Mouse (Mus musculus) embryo, embryonic 10.5 days (tissue): ENCODE measurements at regions not wholly inside any gene's neighbourhood (a gene's known extent, or its start where the extent isn't known, plus 50 kb on each side); places are given as distances from the start of the nearest gene placed in this dataset.

ENCODE experiments used
- DNase-seq: peaks from one replicate; pipeline ENCODE4 v3.0.0-alpha.2; 2015; ENCODE audit warnings: low spot score

- peak; percentile 8 for DNase-seq
These were observed 654.7 kb downstream of the Adgrl2 start for GRCm38 (mm10) chr3:148335654-148336053.

DNA sequence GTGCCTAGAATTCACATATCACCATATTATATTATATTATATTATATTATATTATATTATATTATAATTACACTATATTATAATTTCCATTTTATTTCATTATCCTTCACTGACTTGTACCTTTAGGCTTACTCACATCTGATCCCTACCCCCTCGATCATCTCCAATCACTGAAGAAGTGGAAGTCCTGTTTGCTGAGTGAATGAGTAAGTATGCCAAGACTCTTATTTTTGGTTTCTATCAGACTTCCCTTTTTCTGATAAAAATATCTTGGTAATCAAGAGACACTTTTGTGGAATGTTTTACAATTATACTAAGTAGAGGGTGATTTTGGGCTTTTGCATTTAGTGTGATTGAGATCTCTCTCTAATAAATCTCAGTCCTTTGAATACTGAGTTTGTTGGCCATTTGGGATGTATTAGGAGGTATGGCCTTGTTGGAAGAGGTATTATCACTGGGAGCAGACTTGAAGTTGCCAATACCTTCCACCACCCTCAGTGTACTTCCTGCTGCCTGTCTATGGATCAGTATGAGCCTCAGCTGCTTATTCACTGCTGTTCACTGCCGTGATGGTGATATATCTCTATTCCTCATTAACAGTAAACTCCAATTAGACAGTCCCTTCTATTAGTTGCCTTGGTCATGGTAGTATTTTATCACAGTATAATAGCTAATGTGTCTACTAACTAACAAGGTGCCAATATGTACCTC lies 665.3 kb downstream of the Adgrl2 start:
- no peak for DNase-seq

- no peak for DNase-seq
These were observed 668.5 kb downstream of the Adgrl2 start for GRCm38 (mm10) chr3:148321894-148322293.

DNA sequence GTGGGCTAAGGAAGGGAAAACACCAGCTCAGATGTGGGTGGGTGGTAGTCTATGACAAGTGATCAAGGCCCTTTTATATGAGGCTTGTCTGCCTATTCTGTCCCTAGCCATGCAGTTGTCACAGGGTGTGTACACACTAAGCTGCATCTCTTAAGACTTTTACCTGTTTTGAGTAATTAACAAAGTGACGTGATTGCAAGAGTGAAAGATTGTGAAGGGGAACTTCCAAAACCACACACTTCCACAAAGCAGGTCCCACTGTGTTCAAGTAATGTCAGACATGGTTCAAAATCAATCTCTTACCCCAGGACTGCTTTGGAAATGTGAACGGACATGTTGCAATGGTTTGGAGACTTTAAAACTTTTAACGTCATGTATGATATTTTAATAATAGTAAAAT lies 674.2 kb downstream of the Adgrl2 start:
- DNase-seq, result no peak

GRCm38 (mm10) chr3:148315286-148315685 lies 675.1 kb downstream of the Adgrl2 start:
- DNase-seq, result no peak

- no peak for DNase-seq
These were observed 694.8 kb downstream of the Adgrl2 start for GRCm38 (mm10) chr3:148295515-148295914.

GRCm38 (mm10) chr3:148278978-148279377 lies 711.4 kb downstream of the Adgrl2 start:
- peak; percentile 15 for DNase-seq

DNA sequence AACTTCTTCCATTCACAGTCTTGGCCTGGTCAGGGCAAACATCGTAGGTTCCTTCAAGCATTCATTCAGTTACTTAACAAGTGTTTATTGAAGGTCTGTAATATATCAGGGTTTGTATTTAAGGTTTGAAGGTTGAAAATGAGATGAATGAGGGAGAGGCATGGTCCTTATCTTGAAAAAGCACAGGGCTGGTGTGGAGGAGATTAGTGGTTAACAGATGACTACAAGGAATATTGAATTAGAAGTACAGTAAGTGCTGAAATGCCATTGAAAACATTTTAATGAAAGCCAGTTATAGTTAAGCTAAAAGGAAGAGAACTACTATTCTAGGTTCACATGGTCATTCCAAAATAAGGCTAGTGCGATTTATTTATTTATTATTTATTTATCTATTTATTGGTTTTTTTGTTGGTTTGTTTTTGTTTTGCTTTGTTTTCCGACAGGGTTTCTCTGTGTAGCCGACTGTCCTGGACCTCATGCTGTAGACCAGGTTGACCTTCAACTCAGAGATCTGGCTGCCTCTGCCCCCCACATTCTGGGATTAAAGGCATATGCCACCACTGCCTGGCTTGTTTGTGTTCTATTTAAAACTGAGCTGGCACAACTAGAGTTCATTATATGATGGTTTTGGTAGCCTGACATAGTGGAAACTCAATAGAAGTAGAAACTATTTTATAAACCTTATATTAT lies 718.1 kb downstream of the Adgrl2 start:
- DNase-seq, result no peak

DNA sequence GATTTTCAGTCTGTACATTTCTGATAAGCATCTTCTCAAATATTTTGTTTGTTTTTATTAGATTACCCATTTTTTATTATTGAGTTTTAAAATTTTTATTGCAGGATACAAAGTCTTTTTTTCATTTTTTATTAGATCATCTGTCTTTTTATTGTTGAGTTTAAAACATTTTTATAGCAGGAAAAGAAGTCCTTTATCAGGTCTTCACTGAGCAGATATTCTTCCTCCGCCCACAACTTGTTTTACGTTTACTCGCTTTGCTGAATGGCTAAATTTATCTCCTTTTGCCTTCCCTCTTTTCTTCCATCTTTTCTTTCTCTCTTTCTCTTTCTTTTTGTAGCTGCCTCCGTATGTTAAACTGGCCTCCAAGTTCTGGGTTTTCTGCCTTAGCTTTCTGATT lies 721.5 kb downstream of the Adgrl2 start:
- no peak for DNase-seq

GRCm38 (mm10) chr3:148259211-148259610 lies 731.1 kb downstream of the Adgrl2 start:
- no peak for DNase-seq

DNA sequence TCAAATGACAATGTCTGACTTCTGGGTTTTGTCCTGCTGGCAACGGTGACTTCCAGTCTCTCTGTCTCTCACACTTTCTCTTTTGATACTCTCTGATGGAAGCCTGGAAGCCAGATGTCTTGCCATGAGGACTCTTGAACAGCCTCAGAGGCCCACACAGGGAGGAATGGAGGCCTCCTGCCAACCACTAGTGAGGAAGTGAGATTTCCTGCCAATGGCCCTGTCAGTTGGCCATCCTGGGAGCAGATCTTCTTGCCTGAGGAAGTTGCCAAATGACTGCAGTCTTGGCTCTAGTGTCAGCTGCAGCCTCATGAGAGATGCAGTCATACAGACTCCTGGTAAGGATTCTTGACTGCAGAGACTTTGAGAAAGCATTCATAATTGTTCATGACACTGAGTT lies 741.7 kb downstream of the Adgrl2 start:
- no peak for DNase-seq

GRCm38 (mm10) chr3:148246786-148247185 lies 743.6 kb downstream of the Adgrl2 start:
- DNase-seq, result no peak

DNA sequence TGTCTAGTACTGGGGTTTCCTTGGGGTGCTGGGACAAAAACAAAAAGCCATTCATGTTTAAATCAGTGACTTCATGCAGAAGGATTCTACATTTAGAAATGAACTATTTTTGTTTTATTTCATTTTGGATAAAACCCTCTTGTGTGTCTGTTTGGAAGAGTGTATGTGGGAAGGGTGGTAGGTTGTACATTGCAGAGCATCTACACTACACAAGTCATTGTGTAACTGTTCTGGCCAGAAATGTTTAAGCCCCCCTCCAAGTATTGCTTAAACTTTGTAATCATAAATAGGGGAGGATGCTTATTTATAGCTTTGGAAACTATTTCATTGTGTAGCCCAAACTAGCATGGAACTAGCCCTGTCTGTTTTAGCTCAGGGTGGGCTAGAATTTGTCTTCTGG lies 752.3 kb downstream of the Adgrl2 start:
- no peak for DNase-seq

DNA sequence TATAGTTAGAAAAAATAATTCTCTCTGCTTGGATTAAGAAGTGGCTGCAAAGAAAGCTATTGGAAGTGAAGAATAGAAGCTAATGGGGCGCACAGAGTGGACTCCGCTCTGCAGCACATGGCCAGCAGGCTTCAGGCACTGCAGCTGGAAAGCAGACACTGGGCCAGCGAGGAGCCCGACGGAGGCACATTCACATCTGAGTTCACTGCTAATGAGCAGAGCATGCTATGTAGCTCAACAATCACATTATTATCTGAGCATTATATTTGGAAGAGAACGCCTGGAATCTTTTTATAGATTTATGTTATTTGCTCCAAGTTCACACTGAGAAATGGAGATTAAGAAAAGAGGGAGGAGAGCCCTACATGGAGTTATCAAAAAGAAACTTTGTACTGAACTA lies 752.8 kb downstream of the Adgrl2 start:
- DNase-seq, result no peak

GRCm38 (mm10) chr3:148233616-148234015 lies 756.7 kb downstream of the Adgrl2 start:
- no peak for DNase-seq

DNA sequence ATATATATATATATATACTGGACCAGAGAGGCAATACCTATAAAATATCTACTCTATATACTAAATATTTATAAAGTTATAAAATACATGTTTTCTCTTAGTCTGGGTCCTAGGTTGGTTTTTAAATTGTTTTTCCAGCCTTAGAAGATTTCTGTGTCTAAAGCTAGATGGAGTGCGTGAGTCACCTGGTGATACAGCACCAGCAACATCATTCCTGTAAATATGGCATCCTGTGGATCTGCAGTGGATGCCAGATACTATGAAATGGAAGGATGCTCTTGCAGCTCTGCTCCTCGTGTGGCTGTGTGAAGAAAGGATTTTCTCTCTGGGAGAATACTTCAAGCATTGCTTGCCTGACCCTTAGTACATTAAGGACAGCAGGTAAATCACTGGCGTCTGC lies 761.2 kb downstream of the Adgrl2 start:
- no peak for DNase-seq

- peak; percentile 31 for DNase-seq
These were observed 762.2 kb downstream of the Adgrl2 start for GRCm38 (mm10) chr3:148228002-148228707.

DNA sequence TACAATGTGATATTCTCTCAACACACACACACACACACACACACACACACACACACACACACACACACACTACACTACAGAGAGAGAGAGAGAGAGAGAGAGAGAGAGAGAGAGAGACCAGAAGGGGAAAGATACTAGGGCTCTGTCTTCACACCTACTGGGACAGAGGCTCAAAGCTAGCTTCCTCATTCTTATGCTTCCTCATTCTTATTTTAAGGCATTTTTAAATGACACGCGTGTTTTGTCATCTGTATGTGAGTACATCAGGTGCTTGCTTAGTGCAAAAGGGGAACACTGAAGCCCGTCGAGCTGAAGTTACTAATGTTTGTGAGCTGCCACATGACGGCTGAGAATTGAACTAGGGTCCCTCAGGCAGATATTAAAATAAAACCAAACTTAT lies 769.5 kb downstream of the Adgrl2 start:
- DNase-seq, result no peak

DNA sequence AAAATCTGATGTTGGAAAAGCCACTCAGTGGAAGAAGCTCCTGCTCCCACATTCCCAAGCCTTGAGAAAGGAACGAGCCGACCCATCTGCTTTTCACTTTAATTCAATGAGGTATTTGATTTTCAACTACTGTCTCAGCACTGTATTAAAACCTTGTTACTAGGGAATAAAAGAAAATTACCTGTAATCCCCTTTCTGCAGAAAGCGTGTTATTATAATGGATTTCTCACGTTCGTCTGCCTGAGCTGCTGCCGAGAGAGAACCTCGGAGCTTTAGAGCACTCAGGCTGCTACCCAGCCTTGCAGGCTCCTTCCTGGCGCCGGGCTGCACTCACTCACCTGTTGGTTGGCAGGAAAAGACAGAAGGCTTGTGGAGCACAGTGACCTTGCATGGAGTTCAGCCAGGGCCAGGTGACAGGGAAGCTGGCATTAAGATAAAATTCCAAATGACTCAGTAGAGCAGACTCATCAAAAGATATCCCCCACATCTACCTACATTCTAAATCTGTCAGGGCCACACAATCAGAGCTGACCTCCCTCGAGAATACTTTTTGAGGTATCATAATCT lies 770.2 kb downstream of the Adgrl2 start:
- no peak for DNase-seq

- no peak for DNase-seq
These were observed 788.2 kb downstream of the Adgrl2 start for GRCm38 (mm10) chr3:148202148-148202547.

DNA sequence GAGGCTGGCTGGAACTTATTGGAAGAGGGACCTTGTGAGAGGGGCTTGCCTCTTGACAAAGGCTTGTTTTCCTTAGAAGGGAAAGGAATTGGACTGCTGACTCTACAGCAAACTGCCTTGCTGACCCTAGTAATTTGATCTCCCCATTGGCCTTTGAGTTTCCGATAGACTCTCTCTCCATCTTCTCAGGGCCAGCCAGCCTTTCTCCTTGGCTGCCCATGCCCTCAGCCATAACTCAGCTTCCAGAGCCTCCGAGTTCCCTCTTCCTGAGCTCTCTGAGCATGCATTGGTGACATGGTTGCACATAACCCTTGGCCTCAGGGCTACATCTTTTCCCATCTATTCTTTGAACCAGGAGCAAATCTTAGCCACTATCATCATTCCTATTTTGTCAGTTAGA lies 803.7 kb downstream of the Adgrl2 start:
- peak; percentile 14 for DNase-seq

DNA sequence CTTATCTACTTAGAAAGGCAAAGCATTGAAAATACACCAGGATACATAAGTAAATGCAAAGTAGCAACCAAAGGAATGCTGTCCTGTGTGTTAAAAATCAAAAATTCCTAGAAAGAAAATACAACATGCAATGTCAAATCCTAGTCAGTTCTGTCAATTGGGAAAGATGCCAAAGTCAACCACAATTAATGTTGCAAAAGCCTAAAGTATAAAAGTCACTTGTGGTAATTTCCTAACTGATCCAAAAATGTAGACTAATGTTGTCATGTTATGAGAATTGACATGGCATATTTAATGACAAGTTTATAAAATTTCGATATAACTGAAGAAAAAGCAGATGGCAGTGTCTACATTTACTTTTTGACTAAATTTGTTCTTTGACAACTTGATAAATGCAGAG lies 822.8 kb downstream of the Adgrl2 start:
- no peak for DNase-seq

- no peak for DNase-seq
These were observed 831.3 kb downstream of the Adgrl2 start for GRCm38 (mm10) chr3:148159059-148159458.
